Mouse (Mus musculus) liver, embryonic 14.5 days (tissue): ENCODE measurements around the gene Entpd3.

Experiments used
- CTCF ChIP-seq: IDR thresholded peaks from 2 replicates; pipeline ENCODE4 v1.5.1; 2016; ENCODE audit warnings: antibody characterized with exemption, low read depth, control low read depth
- EP300 ChIP-seq: IDR thresholded peaks from 2 replicates; pipeline ENCODE4 v1.6.1; 2016; ENCODE audit warnings: antibody characterized with exemption, low read depth

GRCm38 (mm10) chr9:120577133-120577651 lies 37.6 kb downstream of the Entpd3 start:
- 0 out of 2 replicates have a peak, but pooled peaks have one; percentile 16 for TF ChIP-seq CTCF
- no peak for TF ChIP-seq EP300
